Mouse (Mus musculus) common myeloid progenitor, adult 5-6 weeks (primary cell): ENCODE measurements at regions not wholly inside any gene's neighbourhood (a gene's known extent, or its start where the extent isn't known, plus 50 kb on each side); places are given as distances from the start of the nearest gene placed in this dataset.

Experiments
- ATAC-seq: replicated peaks from 2 replicates; pipeline ENCODE4 v1.8.0; 2016; ENCODE audit warnings: low read depth, mild to moderate bottlenecking, moderate TSS enrichment, inconsistent platforms; ENCODE audit not compliant: poor library complexity, severe bottlenecking

DNA sequence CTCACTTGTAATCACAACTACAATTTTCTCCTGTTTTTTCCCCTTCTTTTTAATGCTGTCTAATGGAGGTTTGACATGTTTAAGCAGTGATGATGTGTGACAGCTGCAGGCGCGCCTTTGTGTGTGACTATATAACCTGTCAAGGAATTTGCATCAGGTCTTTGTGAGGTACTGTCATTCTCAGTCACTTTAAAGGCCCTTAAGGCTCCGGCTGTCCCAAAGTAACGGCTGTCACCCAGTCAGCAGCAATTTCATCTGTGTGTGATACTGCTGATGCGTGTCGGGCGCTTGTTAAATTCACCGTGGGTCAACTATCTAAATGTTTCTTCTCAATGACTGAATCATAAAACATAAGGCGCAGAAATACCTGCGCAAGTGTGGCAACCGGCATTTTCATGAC is 350.2 kb downstream of the Nup35 start:
- ATAC-seq, result no peak

GRCm38 (mm10) chr2:80969354-80969753 is 352.3 kb downstream of the Nup35 start:
- no peak for ATAC-seq

GRCm38 (mm10) chr2:80973217-80973616 is 356.2 kb downstream of the Nup35 start:
- ATAC-seq, result no peak

DNA sequence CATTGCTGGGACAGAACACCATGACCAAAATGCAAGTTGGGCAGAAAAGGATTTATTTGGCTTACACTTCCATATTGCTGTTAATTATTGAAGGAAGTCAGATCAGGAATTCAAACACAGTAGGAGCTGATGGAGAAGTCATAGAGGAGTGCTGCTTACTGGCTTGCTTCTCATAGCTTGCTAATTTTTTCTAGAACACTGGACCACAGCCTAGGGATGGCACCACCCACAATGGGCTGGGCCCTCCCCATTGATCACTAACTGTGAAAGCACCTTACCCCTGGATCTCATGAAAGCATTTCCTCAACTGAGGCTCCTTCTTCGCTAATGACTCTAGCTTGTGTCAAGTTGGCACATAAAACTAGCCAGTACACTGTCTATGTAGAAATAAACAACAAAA is 381.3 kb downstream of the Nup35 start:
- no peak for ATAC-seq

DNA sequence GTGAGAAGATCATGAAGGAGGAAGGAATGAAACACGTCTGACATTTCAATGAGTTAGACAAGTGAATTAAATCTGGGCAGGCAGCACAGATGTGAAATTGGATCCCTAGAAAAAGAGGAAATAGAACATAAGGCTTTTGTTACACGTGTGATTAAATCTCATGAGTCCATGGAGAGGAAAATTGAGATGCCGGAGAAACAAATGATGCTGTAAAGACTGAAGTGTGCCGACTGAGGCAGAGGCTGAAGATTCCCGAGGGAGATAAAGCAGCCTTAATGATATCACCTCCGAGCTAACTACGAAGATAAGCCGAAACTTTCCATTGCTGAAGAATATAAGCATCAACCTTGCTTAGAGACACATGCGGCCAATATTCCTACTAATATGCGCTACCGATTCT is 390.0 kb downstream of the Nup35 start:
- no peak for ATAC-seq

GRCm38 (mm10) chr2:81023620-81024019 is 406.6 kb downstream of the Nup35 start:
- no peak for ATAC-seq
